Mouse (Mus musculus) neural tube, embryonic 15.5 days (tissue): Measurements from ENCODE around the gene Adamts2. TPM values are rescaled to one million over a fixed set of nuclear protein-coding genes. Genes with fewer than 3 reads are reported as not detected.

Source experiments
- ATAC-seq: fragments of 200-750 bp; cut with Nextera tagmentation; 2 replicates; pipeline ENCODE4 v1.8.0; 2017; ENCODE audit warnings: mild to moderate bottlenecking, moderate TSS enrichment, moderate library complexity; ENCODE audit not compliant: low FRiP score
- H3K27ac ChIP-seq: fragments of 300-500 bp; sonication (generic); replicated peaks from 2 replicates; pipeline ENCODE4 v1.5.1; 2015; ENCODE audit warnings: mild to moderate bottlenecking, inconsistent platforms
- H3K27me3 ChIP-seq: fragments of 300-500 bp; sonication (generic); replicated peaks from 2 replicates; pipeline ENCODE4 v1.6.1; 2015; ENCODE audit warnings: inconsistent platforms
- H3K36me3 ChIP-seq: fragments of 300-500 bp; sonication (generic); 2 replicates; pipeline ENCODE4 v1.6.1; 2015; ENCODE audit warnings: inconsistent platforms
- H3K4me1 ChIP-seq: fragments of 300-500 bp; sonication (generic); 2 replicates; pipeline ENCODE4 v1.6.1; 2015; ENCODE audit warnings: inconsistent platforms
- H3K4me2 ChIP-seq: fragments of 300-500 bp; sonication (generic); 2 replicates; pipeline ENCODE4 v1.6.1; 2015; ENCODE audit warnings: inconsistent platforms, mild to moderate bottlenecking, moderate library complexity
- H3K4me3 ChIP-seq: fragments of 300-500 bp; sonication (generic); replicated peaks from 2 replicates; pipeline ENCODE4 v1.5.1; 2015; ENCODE audit warnings: mild to moderate bottlenecking, inconsistent platforms
- H3K9ac ChIP-seq: fragments of 300-500 bp; sonication (generic); replicated peaks from 2 replicates; pipeline ENCODE4 v1.6.1; 2015; ENCODE audit warnings: mild to moderate bottlenecking, inconsistent platforms
- H3K9me3 ChIP-seq: fragments of 300-500 bp; sonication (generic); replicated peaks from 2 replicates; pipeline ENCODE4 v1.6.1; 2016; ENCODE audit warnings: inconsistent platforms
- WGBS: fragments of 180-500 bp; shearing (Covaris S2); methylation state at CpG from one replicate; pipeline ENCODE4 v1.1.7; 2015; ENCODE audit warnings: mixed read lengths; 5-methylcytosine and 5-hydroxymethylcytosine counted together
- polyA plus RNA-seq: library from polyadenylated mRNA; unstranded; fragments of >200 nt; fragmentation: Nextera tagmentation; extraction: Ambion mirVana; gene quantifications from 2 replicates; pipeline ENCODE4 v1.2.1, GENCODE M21; 2015

Adamts2 gene
- polyA plus RNA-seq, 1 experiment from 2014 or later = 4.7 TPM

- no peak for ATAC-seq
- no peaks in the 10 kb centered on the region for H3K9me3 ChIP-seq
- no peak overlapping the region for H3K4me2 ChIP-seq
- 0 out of 2 replicates have a peak, but pooled peaks cover 3% of the 10 kb centered on the region for H3K27me3 ChIP-seq
- H3K27ac ChIP-seq = no peak overlapping the region
- H3K4me3 ChIP-seq = no peak overlapping the region
- H3K9ac ChIP-seq = no peak overlapping the region
- 63% methylated on average over 12 of the region's 12 CpGs for whole genome bisulfite sequencing
- peaks cover 14% of the 10 kb centered on the region for H3K4me1 ChIP-seq
- no peaks in the 10 kb centered on the region for H3K36me3 ChIP-seq
These were observed 115.6 kb downstream of the Adamts2 start for GRCm38 (mm10) chr11:50717381-50717897.

- Histone ChIP-seq H3K9me3 (no peaks in the 10 kb centered on the region), H3K27ac (no peak overlapping the region)
- no peak for ATAC-seq
These were observed 117.0 kb downstream of the Adamts2 start for GRCm38 (mm10) chr11:50718862-50719261.

GRCm38 (mm10) chr11:50720421-50720820 is 118.5 kb downstream of the Adamts2 start:
- Histone ChIP-seq H3K27ac (no peak overlapping the region), H3K27me3 (0 out of 2 replicates have a peak, but pooled peaks cover 3% of the 10 kb centered on the region), H3K9ac (no peak overlapping the region), H3K9me3 (no peaks in the 10 kb centered on the region), H3K4me2 (no peak overlapping the region), H3K36me3 (no peaks in the 10 kb centered on the region), H3K4me3 (no peak overlapping the region), H3K4me1 (peaks cover 20% of the 10 kb centered on the region)
- ATAC-seq = no peak
- WGBS = 77% methylated on average over 6 of the region's 6 CpGs

More at GRCm38 (mm10) chr11:50718862-50719261, 117.0 kb downstream of the Adamts2 start:
- Histone ChIP-seq H3K27me3 (0 out of 2 replicates have a peak, but pooled peaks cover 3% of the 10 kb centered on the region), H3K9ac (no peak overlapping the region), H3K4me2 (no peak overlapping the region), H3K36me3 (no peaks in the 10 kb centered on the region), H3K4me1 (peaks cover 11% of the 10 kb centered on the region), H3K4me3 (no peak overlapping the region)
- WGBS = 63% methylated on average over 6 of the region's 6 CpGs

DNA sequence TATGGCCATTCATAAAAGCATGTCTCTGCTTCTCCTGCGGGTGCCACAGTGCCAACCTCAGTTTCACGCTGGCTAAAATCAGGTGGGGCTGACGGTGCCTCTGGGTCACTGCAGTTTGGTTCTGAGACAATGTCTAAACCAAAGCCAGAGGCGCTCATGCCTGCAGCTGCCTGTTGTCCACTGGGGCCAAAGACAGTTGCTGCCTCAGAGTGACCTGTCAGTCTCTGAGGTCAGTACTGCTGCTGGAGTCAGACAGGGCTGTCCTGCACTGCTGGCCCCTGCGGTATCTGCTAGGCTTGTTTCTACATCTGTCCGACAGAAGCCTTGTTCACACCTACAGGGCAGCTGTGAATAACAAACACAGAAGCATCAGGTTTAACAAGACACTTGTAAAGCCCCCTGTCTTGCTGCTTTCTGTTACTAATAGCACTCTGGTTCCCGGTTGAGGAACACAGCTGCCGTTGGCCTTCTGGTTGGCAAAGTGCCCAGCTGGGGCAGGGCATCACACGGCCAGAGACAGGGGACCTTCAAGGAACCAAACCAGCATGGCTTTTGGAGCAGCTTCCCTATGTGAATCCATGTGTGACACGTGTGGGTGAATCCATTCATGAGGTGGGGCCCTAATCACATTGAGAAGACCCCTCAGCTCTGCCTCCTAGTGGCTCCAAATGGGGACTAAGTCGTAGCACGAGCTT is 119.1 kb downstream of the Adamts2 start:
- no peak for ATAC-seq
- H3K4me3 ChIP-seq = no peak overlapping the region

GRCm38 (mm10) chr11:50725595-50725994 is 123.7 kb downstream of the Adamts2 start:
- Histone ChIP-seq H3K9me3 (no peaks in the 10 kb centered on the region), H3K27ac (no peak overlapping the region), H3K9ac (no peak overlapping the region), H3K4me1 (peaks cover 11% of the 10 kb centered on the region), H3K4me3 (no peak overlapping the region), H3K27me3 (no peaks in the 10 kb centered on the region), H3K36me3 (no peaks in the 10 kb centered on the region), H3K4me2 (no peak overlapping the region)
- 86% methylated on average over 4 of the region's 4 CpGs for WGBS
- no peak for ATAC-seq

More for the DNA sequence above, 119.1 kb downstream of the Adamts2 start:
- Histone ChIP-seq H3K4me2 (no peak overlapping the region), H3K27me3 (0 out of 2 replicates have a peak, but pooled peaks cover 3% of the 10 kb centered on the region), H3K27ac (no peak overlapping the region), H3K36me3 (no peaks in the 10 kb centered on the region), H3K4me1 (peaks cover 20% of the 10 kb centered on the region), H3K9ac (no peak overlapping the region), H3K9me3 (no peaks in the 10 kb centered on the region)
- 60% methylated on average over 12 of the region's 12 CpGs for WGBS

DNA sequence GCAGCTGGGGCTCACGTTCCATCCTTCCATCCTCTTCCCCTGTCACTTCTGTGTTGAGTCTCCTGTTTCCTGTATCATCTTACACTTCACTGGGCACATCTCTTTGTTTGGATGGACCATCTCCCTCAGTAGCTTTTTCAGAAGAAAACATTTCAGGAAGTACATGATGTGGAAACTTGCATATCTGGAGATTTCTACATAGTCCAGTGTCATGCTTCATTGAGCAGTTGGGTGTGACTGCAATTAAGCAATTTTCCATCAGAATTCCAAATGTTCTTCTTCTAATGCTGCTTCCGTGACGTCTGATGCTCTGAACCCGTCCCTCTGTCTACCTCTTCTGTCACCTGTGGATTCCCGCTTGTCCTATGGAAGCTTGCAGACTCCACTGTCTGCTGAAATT is 124.2 kb downstream of the Adamts2 start:
- Histone ChIP-seq H3K27ac (no peak overlapping the region), H3K9ac (no peak overlapping the region), H3K4me1 (peaks cover 9% of the 10 kb centered on the region), H3K4me3 (no peak overlapping the region), H3K27me3 (no peaks in the 10 kb centered on the region), H3K36me3 (no peaks in the 10 kb centered on the region), H3K9me3 (no peaks in the 10 kb centered on the region), H3K4me2 (no peak overlapping the region)
- no peak for ATAC-seq
- 88% methylated on average over 5 of the region's 5 CpGs for WGBS

GRCm38 (mm10) chr11:50733146-50733545 is 131.3 kb downstream of the Adamts2 start:
- no peak overlapping the region for H3K9ac ChIP-seq
- H3K4me1 ChIP-seq = no peaks in the 10 kb centered on the region
- no peaks in the 10 kb centered on the region for H3K27me3 ChIP-seq
- no peak overlapping the region for H3K27ac ChIP-seq
- H3K9me3 ChIP-seq = no peaks in the 10 kb centered on the region
- WGBS = 70% methylated on average over 3 of the region's 3 CpGs
- no peaks in the 10 kb centered on the region for H3K36me3 ChIP-seq
- H3K4me2 ChIP-seq = no peak overlapping the region
- H3K4me3 ChIP-seq = no peak overlapping the region
- ATAC-seq = no peak

DNA sequence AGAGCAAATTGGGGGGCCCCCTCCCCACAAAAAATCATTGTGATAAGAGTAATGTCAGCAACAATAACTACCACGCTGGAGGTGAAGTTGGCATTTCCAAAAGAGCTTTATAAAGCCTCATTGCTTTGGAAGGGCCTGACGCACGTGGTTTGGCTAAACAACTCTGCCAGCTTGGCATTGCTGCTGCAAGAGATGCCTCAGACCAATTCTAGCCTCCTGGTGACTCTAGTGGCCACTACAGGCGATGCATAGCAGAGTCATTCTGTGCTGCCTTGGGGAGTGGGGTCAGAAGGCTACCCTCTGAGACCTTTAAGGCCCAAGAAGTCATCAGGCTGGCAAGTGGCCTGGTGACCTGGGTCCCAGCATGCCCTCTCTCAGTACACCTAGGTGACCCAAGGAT is 132.2 kb downstream of the Adamts2 start:
- H3K9ac ChIP-seq = no peak overlapping the region
- H3K9me3 ChIP-seq = no peaks in the 10 kb centered on the region
- WGBS = 63% methylated on average over 4 of the region's 4 CpGs
- no peak for ATAC-seq
- H3K27ac ChIP-seq = no peak overlapping the region
- H3K4me3 ChIP-seq = no peak overlapping the region
- no peaks in the 10 kb centered on the region for H3K36me3 ChIP-seq
- no peaks in the 10 kb centered on the region for H3K4me1 ChIP-seq
- no peaks in the 10 kb centered on the region for H3K27me3 ChIP-seq
- no peak overlapping the region for H3K4me2 ChIP-seq

DNA sequence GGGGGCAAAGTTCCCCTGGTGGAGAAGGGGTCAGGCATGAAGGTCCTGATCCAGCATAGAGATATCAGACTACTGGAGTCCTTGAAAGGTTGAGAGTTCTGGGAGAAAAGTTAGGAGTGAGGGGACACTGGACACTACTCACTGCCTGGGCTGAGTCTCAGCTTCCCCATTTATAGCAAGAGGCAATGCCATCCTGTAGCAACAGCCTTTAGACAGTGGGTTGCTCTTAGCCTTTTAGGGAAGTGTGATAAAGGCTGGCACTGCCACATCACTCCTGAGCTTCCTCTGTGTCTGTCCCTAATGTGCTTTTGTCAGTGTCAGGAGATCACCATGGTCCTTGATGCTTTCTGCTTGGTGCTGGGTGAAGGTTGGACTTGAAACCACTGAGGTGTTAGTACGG is 134.7 kb downstream of the Adamts2 start:
- Histone ChIP-seq H3K27me3 (no peaks in the 10 kb centered on the region), H3K36me3 (no peaks in the 10 kb centered on the region), H3K9me3 (no peaks in the 10 kb centered on the region), H3K4me3 (no peak overlapping the region), H3K27ac (no peak overlapping the region), H3K4me1 (no peaks in the 10 kb centered on the region), H3K9ac (no peak overlapping the region), H3K4me2 (no peak overlapping the region)
- 100% methylated on average over 1 of the region's 1 CpGs for WGBS
- no peak for ATAC-seq

DNA sequence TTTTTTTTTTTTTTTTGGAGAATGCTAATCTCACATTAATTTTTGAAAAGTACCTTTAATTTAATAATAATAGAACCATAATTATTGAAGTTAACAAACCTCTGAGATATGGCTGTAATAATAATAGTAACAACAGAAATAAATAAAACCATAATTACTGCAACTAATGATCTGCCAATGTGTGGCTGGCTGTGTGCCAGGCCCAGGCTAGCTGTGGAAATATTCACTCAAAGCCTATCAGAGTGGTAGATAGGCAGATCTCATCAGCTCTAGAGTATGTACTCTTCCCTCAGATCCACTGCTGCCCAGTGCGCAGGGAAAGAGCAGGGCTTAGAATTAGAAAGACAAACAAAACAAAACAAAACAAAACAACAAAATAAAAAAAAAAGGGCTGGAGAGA is 136.6 kb downstream of the Adamts2 start:
- no peaks in the 10 kb centered on the region for H3K27me3 ChIP-seq
- H3K4me2 ChIP-seq = no peak overlapping the region
- no peaks in the 10 kb centered on the region for H3K4me1 ChIP-seq
- no peak overlapping the region for H3K9ac ChIP-seq
- H3K9me3 ChIP-seq = no peaks in the 10 kb centered on the region
- no peak overlapping the region for H3K4me3 ChIP-seq
- no peak for ATAC-seq
- 84% methylated on average over 1 of the region's 1 CpGs for WGBS
- H3K36me3 ChIP-seq = no peaks in the 10 kb centered on the region
- H3K27ac ChIP-seq = no peak overlapping the region

GRCm38 (mm10) chr11:50739453-50739852 is 137.6 kb downstream of the Adamts2 start:
- H3K27ac ChIP-seq = no peak overlapping the region
- H3K4me1 ChIP-seq = peaks cover 2% of the 10 kb centered on the region; the same call in 1 of the 2 replicates
- H3K9me3 ChIP-seq = no peaks in the 10 kb centered on the region
- WGBS = 74% methylated on average over 10 of the region's 10 CpGs
- H3K9ac ChIP-seq = no peak overlapping the region
- ATAC-seq = no peak
- H3K27me3 ChIP-seq = no peaks in the 10 kb centered on the region
- no peak overlapping the region for H3K4me2 ChIP-seq
- no peaks in the 10 kb centered on the region for H3K36me3 ChIP-seq
- no peak overlapping the region for H3K4me3 ChIP-seq

GRCm38 (mm10) chr11:50742146-50742545 is 140.3 kb downstream of the Adamts2 start:
- ATAC-seq = no peak
- WGBS = 80% methylated on average over 1 of the region's 1 CpGs

More at GRCm38 (mm10) chr11:50742146-50742545, 140.3 kb downstream of the Adamts2 start:
- Histone ChIP-seq H3K4me1 (peaks cover 5% of the 10 kb centered on the region; the same call in 1 of the 2 replicates), H3K9ac (no peak overlapping the region), H3K4me3 (no peak overlapping the region), H3K4me2 (no peak overlapping the region), H3K27ac (no peak overlapping the region), H3K9me3 (no peaks in the 10 kb centered on the region), H3K27me3 (no peaks in the 10 kb centered on the region), H3K36me3 (no peaks in the 10 kb centered on the region)
